Mouse (Mus musculus) retina, embryonic 14.5 days (tissue): ENCODE data around the gene Tcn2.
"Not testable (repeated sequence)": the region's sequence is repeated elsewhere in the genome, so short reads cannot be mapped to it uniquely, and the experiment has no call there.

Source experiments
- DNase-seq: peaks from one replicate; pipeline ENCODE4 v3.0.0-alpha.2; 2015; ENCODE audit warnings: low spot score

Gene Tcn2

GRCm38 (mm10) chr11:3930019-3930418 is 1.9 kb downstream of the Tcn2 start:
- DNase-seq = no peak

GRCm38 (mm10) chr11:3925916-3926315 is 6.0 kb downstream of the Tcn2 start:
- DNase-seq = no peak

- no peak for DNase-seq
Observed at GRCm38 (mm10) chr11:3922731-3923130, 9.2 kb downstream of the Tcn2 start.

GRCm38 (mm10) chr11:3922115-3922514 is 9.8 kb downstream of the Tcn2 start:
- DNase-seq = no peak

GRCm38 (mm10) chr11:3921281-3921850 is 10.6 kb downstream of the Tcn2 start:
- DNase-seq = peak; percentile 78

- DNase-seq = no peak
Observed at GRCm38 (mm10) chr11:3920476-3920875, 11.5 kb downstream of the Tcn2 start.

- DNase-seq = peak; percentile 46
Observed at GRCm38 (mm10) chr11:3918738-3919137, 13.2 kb downstream of the Tcn2 start.

GRCm38 (mm10) chr11:3914109-3914840 is 17.7 kb downstream of the Tcn2 start, which contains the start of gene Slc35e4:
Slc35e4 (minus strand) TSS chr11:3914664.
- DNase-seq = peak; percentile 91

- peak; percentile 89 for DNase-seq
Observed at GRCm38 (mm10) chr11:3913316-3914108, 18.4 kb downstream of the Tcn2 start.

- peak; percentile 48 for DNase-seq
Observed at GRCm38 (mm10) chr11:3912875-3913271, 19.1 kb downstream of the Tcn2 start.

GRCm38 (mm10) chr11:3912100-3912874 is 19.7 kb downstream of the Tcn2 start:
- no peak for DNase-seq

GRCm38 (mm10) chr11:3911440-3911839 is 20.5 kb downstream of the Tcn2 start:
- DNase-seq = not testable (repeated sequence)

- no peak for DNase-seq
Observed at GRCm38 (mm10) chr11:3910513-3911310, 21.2 kb downstream of the Tcn2 start.

- no peak for DNase-seq
Observed at GRCm38 (mm10) chr11:3909236-3909635, 22.7 kb downstream of the Tcn2 start.

GRCm38 (mm10) chr11:3905446-3905845 is 26.5 kb downstream of the Tcn2 start:
- DNase-seq = no peak

GRCm38 (mm10) chr11:3904673-3905072 is 27.3 kb downstream of the Tcn2 start:
- no peak for DNase-seq

GRCm38 (mm10) chr11:3903046-3903445 is 28.9 kb downstream of the Tcn2 start:
- DNase-seq = no peak

- no peak for DNase-seq
Observed at GRCm38 (mm10) chr11:3902516-3902915, 29.4 kb downstream of the Tcn2 start.

GRCm38 (mm10) chr11:3900296-3900695 is 31.7 kb downstream of the Tcn2 start:
- no peak for DNase-seq

- DNase-seq = no peak
Observed at GRCm38 (mm10) chr11:3895933-3896332, 36.0 kb downstream of the Tcn2 start.

- no peak for DNase-seq
Observed at GRCm38 (mm10) chr11:3895458-3895857, 36.5 kb downstream of the Tcn2 start.
